Mouse (Mus musculus) small intestine, adult 2 months (tissue): ENCODE data around the gene Rccd1. TPM values are rescaled to one million over a fixed set of nuclear protein-coding genes. Genes with fewer than 3 reads are reported as not detected.

Experiments used
- H3K27ac ChIP-seq: fragments of 200-500 bp; 2 replicates; pipeline ENCODE4 v1.5.1; 2012; ENCODE audit warnings: low read depth, low read length, control low read depth, inconsistent platforms; ENCODE audit not compliant: insufficient read depth
- H3K27me3 ChIP-seq: fragments of 200-500 bp; 2 replicates; pipeline ENCODE4 v1.6.1; 2012; ENCODE audit warnings: mild to moderate bottlenecking, moderate library complexity, low read length, inconsistent platforms; ENCODE audit not compliant: control insufficient read depth, insufficient read depth
- H3K36me3 ChIP-seq: fragments of 200-500 bp; 2 replicates; pipeline ENCODE4 v1.6.1; 2012; ENCODE audit warnings: mild to moderate bottlenecking, low read length, control low read depth, inconsistent platforms; ENCODE audit not compliant: control insufficient read depth, insufficient read depth
- H3K4me1 ChIP-seq: fragments of 200-500 bp; 2 replicates; pipeline ENCODE4 v1.6.1; 2012; ENCODE audit warnings: low read length, inconsistent platforms, mixed read lengths; ENCODE audit not compliant: control insufficient read depth, insufficient read depth, insufficient read length
- H3K4me3 ChIP-seq: fragments of 200-500 bp; 2 replicates; pipeline ENCODE4 v1.5.1; 2012; ENCODE audit warnings: low read depth, mild to moderate bottlenecking, control low read depth, inconsistent platforms, low read length, moderate library complexity
- CTCF ChIP-seq: fragments of 200-500 bp; IDR thresholded peaks from 2 replicates; pipeline ENCODE4 v1.5.1; 2012; ENCODE audit warnings: low read depth, mild to moderate bottlenecking, control low read depth, inconsistent platforms, low read length, moderate library complexity, mixed read lengths; ENCODE audit not compliant: insufficient replicate concordance, insufficient read length; ENCODE audit errors: extremely low read depth
- POLR2A ChIP-seq: fragments of 200-500 bp; IDR thresholded peaks from 2 replicates; pipeline ENCODE4 v1.6.1; 2012; ENCODE audit warnings: low read depth, mild to moderate bottlenecking, control low read depth, inconsistent platforms, low read length, moderate library complexity
- WGBS: fragments of 180-500 bp; shearing (Covaris S2); methylation state at CpG from one replicate; pipeline ENCODE4 v1.1.7; 2018; 5-methylcytosine and 5-hydroxymethylcytosine counted together
- polyA plus RNA-seq: library from polyadenylated mRNA; depleted of rRNA; stranded (reverse); fragments of >200 nt; gene quantifications from 2 replicates; pipeline ENCODE4 v1.2.3, GENCODE M21; 2012

Rccd1 gene
- polyA plus RNA-seq, 1 experiment: 3.3 TPM

GRCm38 (mm10) chr7:80260625-80261371 is 63.5 kb downstream of the Rccd1 start, which contains the start of gene Ngrn:
Gene Ngrn, plus strand, starts transcription at chr7:80261215.
- H3K4me3 ChIP-seq: peak within 1 kb of the TSS; percentile 88
- H3K27me3 ChIP-seq: no peaks in the 10 kb centered on the region
- WGBS: 27% methylated on average over 40 of the region's 40 CpGs
- peaks cover 17% of the 10 kb centered on the region for H3K36me3 ChIP-seq
- TF ChIP-seq POLR2A (peak; percentile 55; the same call in 1 of the 2 replicates), CTCF (no peak)
- H3K4me1 ChIP-seq: peaks cover 2% of the 10 kb centered on the region; the same call in 1 of the 2 replicates
- peak within 1 kb of the TSS; percentile 31 for H3K27ac ChIP-seq

- TF ChIP-seq CTCF: no peak
- TF ChIP-seq POLR2A: no peak
- 73% methylated on average over 2 of the region's 2 CpGs for WGBS
- Histone ChIP-seq H3K27ac (no peak overlapping the region), H3K4me3 (no peak overlapping the region), H3K4me1 (peaks cover 12% of the 10 kb centered on the region; the same call in 1 of the 2 replicates), H3K36me3 (no peaks in the 10 kb centered on the region), H3K27me3 (no peaks in the 10 kb centered on the region)
Observed at GRCm38 (mm10) chr7:80257706-80258105, 66.5 kb downstream of the Rccd1 start.

GRCm38 (mm10) chr7:80255981-80256380 is 68.3 kb downstream of the Rccd1 start:
- Histone ChIP-seq H3K4me1 (peaks cover 10% of the 10 kb centered on the region; the same call in 1 of the 2 replicates), H3K4me3 (no peak overlapping the region), H3K36me3 (no peaks in the 10 kb centered on the region), H3K27ac (no peak overlapping the region), H3K27me3 (no peaks in the 10 kb centered on the region)
- no peak for TF ChIP-seq CTCF
- TF ChIP-seq POLR2A: no peak
- WGBS: 80% methylated on average over 2 of the region's 2 CpGs

- Histone ChIP-seq H3K27me3 (no peaks in the 10 kb centered on the region), H3K4me3 (no peak overlapping the region), H3K36me3 (no peaks in the 10 kb centered on the region), H3K4me1 (peaks cover 12% of the 10 kb centered on the region), H3K27ac (no peak overlapping the region)
- 89% methylated on average over 11 of the region's 11 CpGs for WGBS
- no peak for TF ChIP-seq POLR2A
- TF ChIP-seq CTCF: no peak
Observed at GRCm38 (mm10) chr7:80252886-80253285, 71.4 kb downstream of the Rccd1 start.

GRCm38 (mm10) chr7:80252437-80252836 is 71.8 kb downstream of the Rccd1 start:
- Histone ChIP-seq H3K4me1 (peaks cover 12% of the 10 kb centered on the region), H3K4me3 (no peak overlapping the region), H3K27ac (no peak overlapping the region), H3K36me3 (no peaks in the 10 kb centered on the region), H3K27me3 (no peaks in the 10 kb centered on the region)
- 79% methylated on average over 7 of the region's 7 CpGs for WGBS
- no peak for TF ChIP-seq CTCF
- no peak for TF ChIP-seq POLR2A

- Histone ChIP-seq H3K27ac (no peak overlapping the region), H3K4me3 (no peak overlapping the region), H3K4me1 (peaks cover 4% of the 10 kb centered on the region), H3K27me3 (no peaks in the 10 kb centered on the region), H3K36me3 (no peaks in the 10 kb centered on the region)
- WGBS: 44% methylated on average over 7 of the region's 7 CpGs
- TF ChIP-seq CTCF: no peak
- TF ChIP-seq POLR2A: no peak
Observed at GRCm38 (mm10) chr7:80246859-80247258, 77.4 kb downstream of the Rccd1 start.

GRCm38 (mm10) chr7:80246148-80246721 is 78.0 kb downstream of the Rccd1 start, which contains the start of gene Ttll13:
Gene Ttll13, plus strand, starts transcription at chr7:80246376.
- peaks cover 4% of the 10 kb centered on the region for H3K4me1 ChIP-seq
- under 1% methylated on average over 48 of the region's 48 CpGs for WGBS
- H3K4me3 ChIP-seq: peak within 1 kb of the TSS; percentile 72
- no peaks in the 10 kb centered on the region for H3K36me3 ChIP-seq
- no peaks in the 10 kb centered on the region for H3K27me3 ChIP-seq
- H3K27ac ChIP-seq: peak within 1 kb of the TSS; percentile 68
- peak; percentile 71 for TF ChIP-seq POLR2A
- peak; percentile 39; the same call in 1 of the 2 replicates for TF ChIP-seq CTCF
